Mouse (Mus musculus): ENCODE results near the gene Prx. TPM values are rescaled to one million over a fixed set of nuclear protein-coding genes. Genes with fewer than 3 reads are reported as not detected.

Prx gene
- polyA plus RNA-seq, 1 experiment from 2014 or later: 0.43 TPM

- no peaks in the 10 kb centered on the region for H3K36me3 ChIP-seq (ENCODE audit: control insufficient read depth, insufficient read depth, low read length)
- no peak overlapping the region for H3K4me2 ChIP-seq (ENCODE audit: low read depth, low read length)
- no peak for ATAC-seq (ENCODE audit: low read depth)
- no peak overlapping the region for H3K9ac ChIP-seq (replicated peaks; ENCODE audit: low read depth, low read length)
- no peaks in the 10 kb centered on the region for H3K27me3 ChIP-seq (ENCODE audit: control insufficient read depth, insufficient read depth, low read length)
- 94% methylated on average over 13 of the region's 13 CpGs for WGBS
- no peaks in the 10 kb centered on the region for H3K9me3 ChIP-seq (ENCODE audit: control insufficient read depth, low read length)
- no peak overlapping the region for H3K4me3 ChIP-seq (ENCODE audit: low read depth, low read length)
- H3K4me1 ChIP-seq (ENCODE audit: control insufficient read depth, insufficient read depth, low read length): no peaks in the 10 kb centered on the region
- no peak overlapping the region for H3K27ac ChIP-seq (ENCODE audit: low read depth, low read length)
These were observed 24.7 kb downstream of the Prx start for GRCm38 (mm10) chr7:27523805-27524204.

DNA sequence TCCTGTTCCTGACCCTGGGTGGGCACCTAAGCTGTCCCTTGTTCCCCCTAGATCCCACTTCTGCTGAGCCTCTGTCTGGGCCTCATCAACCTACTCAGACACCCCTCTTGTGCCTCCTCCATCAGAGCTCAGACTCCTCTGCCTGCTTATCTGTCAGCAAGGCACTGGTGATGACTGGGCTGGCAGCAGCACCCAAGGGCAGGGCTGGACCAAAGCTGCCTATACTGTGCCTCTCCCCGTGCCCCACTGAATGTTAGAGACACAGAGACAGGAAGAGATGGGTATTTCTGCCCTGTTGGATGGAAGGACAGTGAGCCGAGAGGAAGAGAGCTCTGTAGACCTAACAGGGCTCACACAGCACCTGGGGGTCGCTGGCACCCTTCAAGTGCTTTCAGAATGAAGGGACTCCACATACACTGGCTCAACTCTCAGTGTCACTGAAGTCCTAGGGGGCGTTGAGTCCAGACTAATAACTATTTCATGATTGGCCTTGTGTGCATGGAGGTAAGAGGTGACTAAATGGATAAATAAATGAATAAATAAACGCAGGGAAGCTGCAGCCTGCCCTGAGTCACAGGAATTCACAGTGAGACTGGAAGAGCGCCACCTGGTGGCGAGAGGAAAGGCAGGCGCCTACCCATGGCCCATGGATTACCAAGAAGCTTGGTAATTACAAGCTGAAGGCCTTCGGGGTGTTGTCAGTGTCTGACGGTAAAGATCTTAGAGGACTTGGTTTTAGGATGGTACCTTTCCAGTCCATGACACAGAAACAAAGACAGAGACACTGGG is 27.1 kb downstream of the Prx start:
- 27% methylated on average over 10 of the region's 10 CpGs for WGBS
- H3K9me3 ChIP-seq (ENCODE audit: control insufficient read depth, low read length): no peaks in the 10 kb centered on the region
- ATAC-seq (ENCODE audit: low read depth): peak; percentile 80

GRCm38 (mm10) chr7:27529070-27529469 is 29.9 kb downstream of the Prx start:
- no peak overlapping the region for H3K9ac ChIP-seq (replicated peaks; ENCODE audit: low read depth, low read length)
- no peak overlapping the region for H3K4me2 ChIP-seq (ENCODE audit: low read depth, low read length)
- no peak overlapping the region for H3K27ac ChIP-seq (ENCODE audit: low read depth, low read length)
- 84% methylated on average over 21 of the region's 21 CpGs for WGBS
- ATAC-seq (ENCODE audit: low read depth): no peak
- no peaks in the 10 kb centered on the region for H3K27me3 ChIP-seq (ENCODE audit: control insufficient read depth, insufficient read depth, low read length)
- peaks cover 26% of the 10 kb centered on the region for H3K36me3 ChIP-seq (ENCODE audit: control insufficient read depth, insufficient read depth, low read length)
- H3K4me1 ChIP-seq (ENCODE audit: control insufficient read depth, insufficient read depth, low read length): no peaks in the 10 kb centered on the region
- no peaks in the 10 kb centered on the region for H3K9me3 ChIP-seq (ENCODE audit: control insufficient read depth, low read length)
- no peak overlapping the region for H3K4me3 ChIP-seq (ENCODE audit: low read depth, low read length)

More for the DNA sequence above, 27.1 kb downstream of the Prx start:
- Histone ChIP-seq H3K4me2 (ENCODE audit: low read depth, low read length) (no peak overlapping the region), H3K4me1 (ENCODE audit: control insufficient read depth, insufficient read depth, low read length) (no peaks in the 10 kb centered on the region), H3K27ac (ENCODE audit: low read depth, low read length) (no peak overlapping the region), H3K9ac (replicated peaks; ENCODE audit: low read depth, low read length) (no peak overlapping the region), H3K36me3 (ENCODE audit: control insufficient read depth, insufficient read depth, low read length) (peaks cover 11% of the 10 kb centered on the region), H3K27me3 (ENCODE audit: control insufficient read depth, insufficient read depth, low read length) (no peaks in the 10 kb centered on the region), H3K4me3 (ENCODE audit: low read depth, low read length) (no peak overlapping the region)

DNA sequence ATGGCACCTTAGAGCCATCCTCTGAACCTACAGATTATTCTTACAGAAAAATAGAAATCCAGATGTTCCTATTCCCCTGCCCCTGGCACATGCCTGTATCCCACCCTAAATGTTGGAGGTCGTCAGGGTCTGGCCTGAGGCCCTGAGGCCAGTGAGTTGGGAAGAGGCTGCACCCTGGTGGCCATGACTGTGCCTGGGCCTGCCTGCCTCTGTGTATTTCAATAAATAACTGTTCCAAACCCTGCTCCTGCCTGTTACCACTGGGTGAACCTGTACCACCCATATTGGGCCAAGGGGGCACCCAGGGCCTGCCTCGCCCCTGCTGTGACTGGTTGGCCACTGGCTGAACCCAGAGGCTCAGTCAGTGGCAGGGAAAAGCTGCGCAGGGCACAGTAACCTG is 31.8 kb downstream of the Prx start:
- H3K4me3 ChIP-seq (ENCODE audit: low read depth, low read length): no peak overlapping the region
- no peaks in the 10 kb centered on the region for H3K27me3 ChIP-seq (ENCODE audit: control insufficient read depth, insufficient read depth, low read length)
- no peak overlapping the region for H3K4me2 ChIP-seq (ENCODE audit: low read depth, low read length)
- H3K36me3 ChIP-seq (ENCODE audit: control insufficient read depth, insufficient read depth, low read length): peaks cover 26% of the 10 kb centered on the region
- H3K9ac ChIP-seq (replicated peaks; ENCODE audit: low read depth, low read length): no peak overlapping the region
- no peak for ATAC-seq (ENCODE audit: low read depth)
- no peak overlapping the region for H3K27ac ChIP-seq (ENCODE audit: low read depth, low read length)
- H3K4me1 ChIP-seq (ENCODE audit: control insufficient read depth, insufficient read depth, low read length): no peaks in the 10 kb centered on the region
- WGBS: 80% methylated on average over 3 of the region's 3 CpGs
- no peaks in the 10 kb centered on the region for H3K9me3 ChIP-seq (ENCODE audit: control insufficient read depth, low read length)

GRCm38 (mm10) chr7:27531707-27532106 is 32.6 kb downstream of the Prx start:
- peaks cover 30% of the 10 kb centered on the region for H3K36me3 ChIP-seq (ENCODE audit: control insufficient read depth, insufficient read depth, low read length)
- H3K9ac ChIP-seq (replicated peaks; ENCODE audit: low read depth, low read length): no peak overlapping the region
- ATAC-seq (ENCODE audit: low read depth): no peak
- H3K4me1 ChIP-seq (ENCODE audit: control insufficient read depth, insufficient read depth, low read length): no peaks in the 10 kb centered on the region
- 82% methylated on average over 10 of the region's 10 CpGs for WGBS
- H3K4me3 ChIP-seq (ENCODE audit: low read depth, low read length): no peak overlapping the region
- H3K4me2 ChIP-seq (ENCODE audit: low read depth, low read length): no peak overlapping the region
- H3K27ac ChIP-seq (ENCODE audit: low read depth, low read length): no peak overlapping the region
- H3K27me3 ChIP-seq (ENCODE audit: control insufficient read depth, insufficient read depth, low read length): no peaks in the 10 kb centered on the region
- H3K9me3 ChIP-seq (ENCODE audit: control insufficient read depth, low read length): no peaks in the 10 kb centered on the region

DNA sequence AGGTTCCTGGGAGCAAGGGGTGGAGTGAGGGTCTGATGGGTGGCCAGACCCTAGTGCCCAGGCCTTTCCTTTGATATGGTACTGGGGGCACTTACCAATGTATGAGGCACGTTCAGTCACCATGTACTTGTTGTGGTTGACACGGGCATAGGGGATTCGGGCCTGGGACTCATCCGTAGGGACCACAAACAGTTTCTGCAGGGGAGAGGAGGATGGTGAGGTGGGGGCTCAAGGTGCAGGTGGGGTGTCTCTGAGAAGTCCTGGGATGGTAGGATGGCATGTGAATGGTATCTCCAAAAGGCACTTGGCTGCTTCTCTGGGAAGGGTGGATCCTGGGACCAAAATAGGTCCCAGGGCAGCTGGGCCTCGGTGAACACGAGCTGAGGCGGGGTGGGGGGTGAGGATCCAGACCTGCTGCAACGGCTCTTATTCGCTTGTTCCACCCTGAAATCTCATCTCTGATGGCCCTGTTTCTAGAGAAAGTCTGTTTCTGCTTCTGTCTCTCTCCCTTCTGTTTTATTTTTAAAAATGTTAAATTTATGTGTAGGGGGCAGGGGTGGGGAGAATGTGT is 33.4 kb downstream of the Prx start:
- 92% methylated on average over 9 of the region's 9 CpGs for WGBS
- Histone ChIP-seq H3K36me3 (ENCODE audit: control insufficient read depth, insufficient read depth, low read length) (peaks cover 36% of the 10 kb centered on the region), H3K4me3 (ENCODE audit: low read depth, low read length) (no peak overlapping the region)

DNA sequence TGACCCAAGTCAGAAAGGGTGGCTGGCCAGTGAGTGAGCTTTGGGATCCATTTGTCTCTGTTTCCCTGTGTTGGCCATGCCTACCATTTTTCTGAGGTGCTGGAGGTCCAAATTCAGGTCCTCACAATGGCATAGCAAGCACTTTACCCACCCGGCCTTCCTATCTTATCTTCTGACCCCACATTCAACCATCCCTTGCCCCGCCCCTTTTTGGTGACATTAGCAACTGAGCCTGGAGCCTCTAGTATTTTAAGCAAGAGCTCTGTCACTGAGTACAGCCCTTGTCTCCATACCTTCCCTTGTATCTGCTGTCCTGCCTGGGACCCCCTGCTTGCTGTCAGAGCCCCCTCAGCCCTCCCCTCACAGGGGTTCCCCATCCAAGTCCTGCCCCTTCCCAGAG is 36.3 kb downstream of the Prx start:
- H3K27me3 ChIP-seq (ENCODE audit: control insufficient read depth, insufficient read depth, low read length): no peaks in the 10 kb centered on the region
- H3K27ac ChIP-seq (ENCODE audit: low read depth, low read length): no peak overlapping the region
- H3K4me2 ChIP-seq (ENCODE audit: low read depth, low read length): no peak overlapping the region
- H3K4me1 ChIP-seq (ENCODE audit: control insufficient read depth, insufficient read depth, low read length): no peaks in the 10 kb centered on the region
- no peak overlapping the region for H3K9ac ChIP-seq (replicated peaks; ENCODE audit: low read depth, low read length)
- WGBS: 84% methylated on average over 2 of the region's 2 CpGs
- H3K9me3 ChIP-seq (ENCODE audit: control insufficient read depth, low read length): no peaks in the 10 kb centered on the region
- H3K4me3 ChIP-seq (ENCODE audit: low read depth, low read length): no peak overlapping the region
- no peak for ATAC-seq (ENCODE audit: low read depth)
- peaks cover 33% of the 10 kb centered on the region for H3K36me3 ChIP-seq (ENCODE audit: control insufficient read depth, insufficient read depth, low read length)

More for the DNA sequence above, 33.4 kb downstream of the Prx start:
- Histone ChIP-seq H3K4me2 (ENCODE audit: low read depth, low read length) (no peak overlapping the region), H3K27ac (ENCODE audit: low read depth, low read length) (no peak overlapping the region), H3K9ac (replicated peaks; ENCODE audit: low read depth, low read length) (no peak overlapping the region), H3K4me1 (ENCODE audit: control insufficient read depth, insufficient read depth, low read length) (no peaks in the 10 kb centered on the region), H3K9me3 (ENCODE audit: control insufficient read depth, low read length) (no peaks in the 10 kb centered on the region), H3K27me3 (ENCODE audit: control insufficient read depth, insufficient read depth, low read length) (no peaks in the 10 kb centered on the region)
- ATAC-seq (ENCODE audit: low read depth): no peak

DNA sequence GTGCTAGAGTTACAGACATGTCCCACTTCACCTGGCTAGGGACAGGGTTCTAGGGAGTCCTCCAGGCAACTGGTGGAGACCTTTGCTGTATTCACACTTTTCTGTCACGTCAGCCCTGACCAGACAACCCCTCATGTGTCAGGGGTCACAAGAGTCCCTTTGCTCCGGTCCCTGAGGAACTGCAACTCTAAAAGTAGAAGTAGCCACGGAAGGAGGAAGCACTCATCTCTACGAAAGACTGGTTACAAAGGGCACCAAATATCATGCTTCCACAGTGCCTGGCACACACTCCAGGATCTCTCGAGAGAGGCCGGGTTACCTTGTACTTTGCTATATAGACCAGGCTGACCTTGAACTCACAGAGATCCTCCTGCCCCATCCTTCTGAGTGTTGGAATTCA is 37.5 kb downstream of the Prx start:
- 92% methylated on average over 6 of the region's 6 CpGs for WGBS
- peaks cover 4% of the 10 kb centered on the region for H3K4me1 ChIP-seq (ENCODE audit: control insufficient read depth, insufficient read depth, low read length)
- H3K9me3 ChIP-seq (ENCODE audit: control insufficient read depth, low read length): no peaks in the 10 kb centered on the region
- H3K9ac ChIP-seq (replicated peaks; ENCODE audit: low read depth, low read length): no peak overlapping the region
- H3K36me3 ChIP-seq (ENCODE audit: control insufficient read depth, insufficient read depth, low read length): peaks cover 34% of the 10 kb centered on the region
- ATAC-seq (ENCODE audit: low read depth): no peak
- H3K4me3 ChIP-seq (ENCODE audit: low read depth, low read length): no peak overlapping the region
- no peak overlapping the region for H3K4me2 ChIP-seq (ENCODE audit: low read depth, low read length)
- H3K27me3 ChIP-seq (ENCODE audit: control insufficient read depth, insufficient read depth, low read length): no peaks in the 10 kb centered on the region
- no peak overlapping the region for H3K27ac ChIP-seq (ENCODE audit: low read depth, low read length)

GRCm38 (mm10) chr7:27537998-27538397 is 38.9 kb downstream of the Prx start:
- Histone ChIP-seq H3K4me1 (ENCODE audit: control insufficient read depth, insufficient read depth, low read length) (peaks cover 6% of the 10 kb centered on the region), H3K9ac (replicated peaks; ENCODE audit: low read depth, low read length) (no peak overlapping the region), H3K4me3 (ENCODE audit: low read depth, low read length) (no peak overlapping the region), H3K9me3 (ENCODE audit: control insufficient read depth, low read length) (no peaks in the 10 kb centered on the region), H3K27me3 (ENCODE audit: control insufficient read depth, insufficient read depth, low read length) (no peaks in the 10 kb centered on the region), H3K27ac (ENCODE audit: low read depth, low read length) (no peak overlapping the region), H3K36me3 (ENCODE audit: control insufficient read depth, insufficient read depth, low read length) (peaks cover 24% of the 10 kb centered on the region; the same call in 1 of the 2 replicates), H3K4me2 (ENCODE audit: low read depth, low read length) (no peak overlapping the region)
- ATAC-seq (ENCODE audit: low read depth): no peak
- WGBS: 82% methylated on average over 8 of the region's 8 CpGs

Measured in neural tube, embryonic 14.5 days (tissue).